Mouse (Mus musculus): ENCODE measurements at regions not wholly inside any gene's neighbourhood (a gene's known extent, or its start where the extent isn't known, plus 50 kb on each side); places are given as distances from the start of the nearest gene placed in this dataset.

- no peak for TF ChIP-seq CTCF (IDR thresholded peaks at IDR 0.05; ENCODE audit: low read depth)
- no peak for TF ChIP-seq EP300 (optimal IDR thresholded peaks at IDR 0.05)
Measured at GRCm38 (mm10) chr3:137151431-137151830, 189.4 kb upstream of the Emcn start.

Data from stomach, postnatal 0 days (tissue).